Mouse (Mus musculus) thymus, postnatal 0 days (tissue): Measurements from ENCODE around the gene Fxr2. TPM values are rescaled to one million over a fixed set of nuclear protein-coding genes. Genes with fewer than 3 reads are reported as not detected.

Source experiments
- DNase-seq: peaks from one replicate; pipeline ENCODE4 v3.0.0-alpha.2; 2015; ENCODE audit warnings: low spot score
- polyA plus RNA-seq: library from polyadenylated mRNA; unstranded; fragments of >200 nt; fragmentation: Nextera tagmentation; extraction: Ambion mirVana; gene quantifications from 2 replicates; pipeline ENCODE4 v1.2.1, GENCODE M21; 2015

The Fxr2 gene
- 18.4 and 26.6 TPM in 2 replicates for polyA plus RNA-seq

- DNase-seq = peak; percentile 100
Measured at GRCm38 (mm10) chr11:69632284-69633089, at the start of gene Fxr2. Gene Fxr2 (plus strand): TSS chr11:69632990.

GRCm38 (mm10) chr11:69584008-69584407, 48.8 kb upstream of the Fxr2 start:
- DNase-seq = no peak

- DNase-seq = no peak
Measured at GRCm38 (mm10) chr11:69584937-69585336, 47.9 kb upstream of the Fxr2 start.

GRCm38 (mm10) chr11:69585718-69586325, 47.0 kb upstream of the Fxr2 start:
- DNase-seq = no peak

- no peak for DNase-seq
Measured at GRCm38 (mm10) chr11:69589207-69589834, 43.5 kb upstream of the Fxr2 start.

GRCm38 (mm10) chr11:69590622-69591021, 42.2 kb upstream of the Fxr2 start:
- DNase-seq = no peak

GRCm38 (mm10) chr11:69591424-69591823, 41.4 kb upstream of the Fxr2 start:
- no peak for DNase-seq

GRCm38 (mm10) chr11:69591899-69592637, 40.7 kb upstream of the Fxr2 start:
- no peak for DNase-seq

- DNase-seq = no peak
Measured at GRCm38 (mm10) chr11:69592799-69593198, 40.0 kb upstream of the Fxr2 start.

- no peak for DNase-seq
Measured at GRCm38 (mm10) chr11:69594853-69595252, 37.9 kb upstream of the Fxr2 start.

- no peak for DNase-seq
Measured at GRCm38 (mm10) chr11:69599436-69599835, 33.4 kb upstream of the Fxr2 start.

GRCm38 (mm10) chr11:69600098-69600497, 32.7 kb upstream of the Fxr2 start:
- no peak for DNase-seq

GRCm38 (mm10) chr11:69601768-69602167, 31.0 kb upstream of the Fxr2 start:
- no peak for DNase-seq

- no peak for DNase-seq
Measured at GRCm38 (mm10) chr11:69603516-69603915, 29.3 kb upstream of the Fxr2 start.

- no peak for DNase-seq
Measured at GRCm38 (mm10) chr11:69604347-69604746, 28.4 kb upstream of the Fxr2 start.

- peak; percentile 39 for DNase-seq
Measured at GRCm38 (mm10) chr11:69604795-69605664, 27.8 kb upstream of the Fxr2 start.

- peak; percentile 90 for DNase-seq
Measured at GRCm38 (mm10) chr11:69605726-69606490, 26.9 kb upstream of the Fxr2 start, which contains the start of gene Atp1b2. Gene Atp1b2 (minus strand): TSS chr11:69605942.

GRCm38 (mm10) chr11:69606491-69606795, 26.3 kb upstream of the Fxr2 start:
- no peak for DNase-seq

GRCm38 (mm10) chr11:69606832-69607231, 26.0 kb upstream of the Fxr2 start:
- DNase-seq = no peak

GRCm38 (mm10) chr11:69608525-69608924, 24.3 kb upstream of the Fxr2 start:
- no peak for DNase-seq
